Mouse (Mus musculus) mature B cell (primary cell): Measurements from ENCODE around the gene Lmbrd2.
"Not testable (repeated sequence)": the region's sequence is repeated elsewhere in the genome, so short reads cannot be mapped to it uniquely, and the experiment has no call there.

Experiments used
- in situ Hi-C: fragments of 300-500 bp; cut with MboI; formaldehyde crosslinking; loops from 2 replicates; pipeline ENCODE4 v1.14.3; 2019

The Lmbrd2 gene

DNA sequence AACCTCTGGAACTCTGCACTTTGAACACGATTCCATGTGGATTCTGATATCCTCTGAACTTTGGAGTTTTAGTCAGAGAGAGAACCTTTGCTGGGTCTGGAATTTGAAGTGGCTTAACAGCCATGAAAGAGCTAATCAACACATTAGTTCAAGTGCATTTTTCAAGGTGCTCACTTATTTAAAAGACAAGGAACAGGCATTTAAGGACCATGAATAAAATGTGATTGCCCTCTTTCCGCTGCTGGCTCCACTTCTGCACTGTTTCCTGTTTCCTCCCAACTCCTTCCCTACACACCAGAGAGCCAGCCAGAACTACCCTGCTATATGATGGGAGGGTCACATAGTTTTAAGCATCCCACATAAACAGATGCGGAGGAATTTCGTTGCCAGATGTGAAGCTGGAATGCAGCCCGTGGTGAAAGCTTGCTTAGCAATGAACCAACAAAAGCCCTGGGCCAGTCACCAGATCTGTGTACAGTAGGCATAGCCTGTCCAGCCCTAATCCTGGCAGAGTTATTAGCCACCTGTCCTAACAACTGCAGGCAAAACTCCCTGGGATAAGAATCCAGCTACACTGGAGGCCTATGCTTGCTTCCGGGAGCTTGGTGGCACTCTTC is 5.4 kb upstream of the Lmbrd2 start:
- in situ Hi-C loops: no loop called here

DNA sequence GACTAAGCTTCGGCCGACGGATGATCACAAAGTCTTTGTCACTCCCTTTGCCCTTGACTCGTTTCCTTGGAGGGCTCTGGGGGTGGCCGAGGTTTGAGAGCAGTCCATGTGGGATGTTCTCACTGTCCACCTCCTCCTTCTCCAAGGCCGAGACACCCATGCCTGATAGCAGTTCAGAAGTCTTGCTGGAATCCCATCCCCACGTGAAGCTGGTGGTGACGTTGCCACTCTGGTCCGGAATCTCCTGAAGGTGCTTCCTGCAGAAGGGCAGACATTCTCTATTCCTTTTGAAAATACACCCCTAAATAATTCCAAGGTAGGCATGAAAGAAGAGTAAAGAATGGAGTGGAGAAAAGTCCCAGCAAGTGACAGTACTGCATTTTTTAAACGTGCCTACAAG is 903 bp upstream of the Lmbrd2 start:
- in situ Hi-C loops: no loop called here

DNA sequence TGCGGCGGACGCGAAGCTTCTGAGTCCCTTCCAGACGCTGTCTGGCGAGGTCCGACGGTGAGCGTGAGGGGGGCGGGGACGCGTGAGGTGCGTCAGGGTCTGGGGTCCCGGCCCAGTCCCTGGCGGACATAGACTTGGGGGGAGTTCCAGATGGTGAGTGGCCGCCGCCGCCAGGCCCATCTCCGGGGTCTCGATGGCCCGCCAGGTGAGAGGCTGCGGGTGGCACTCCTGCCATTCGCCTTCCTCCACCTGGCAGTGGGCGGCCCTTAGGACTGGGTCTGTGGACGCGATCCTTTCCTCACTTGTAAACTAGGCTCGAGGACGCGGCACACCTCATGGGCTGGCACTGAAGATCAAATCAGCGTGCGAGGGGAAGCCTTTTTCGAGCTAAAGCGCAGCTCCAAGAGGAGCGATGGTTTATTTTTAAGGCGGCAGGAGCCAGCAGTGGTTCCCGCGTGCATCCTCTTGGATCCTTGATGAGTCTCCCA is 378 bp downstream of the Lmbrd2 start:
- in situ Hi-C loops: no loop called here

DNA sequence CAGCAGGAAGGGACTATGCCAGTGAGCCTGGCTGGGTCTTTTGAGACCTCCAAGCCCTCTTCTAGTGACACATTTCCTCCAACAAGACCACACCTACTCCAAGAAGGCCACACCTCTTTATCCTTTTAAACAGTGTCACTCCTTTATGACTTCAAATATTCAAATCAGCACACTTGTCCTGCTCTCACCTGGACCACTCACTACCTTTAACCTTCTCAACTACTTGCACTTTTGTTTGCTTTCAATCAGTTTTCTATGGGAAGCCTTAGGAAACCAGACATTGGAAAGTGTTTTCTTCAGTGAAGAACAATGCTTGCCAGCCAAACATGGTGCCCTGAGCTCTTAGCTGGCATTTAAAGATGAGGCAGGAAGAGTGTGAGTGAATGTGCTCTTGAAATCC is 15.0 kb downstream of the Lmbrd2 start, which contains the start of gene Skp2:
Gene Skp2 (minus strand): TSS at position 101 of the 400 bp plus-strand sequence.
- in situ Hi-C loops: no loop called here

DNA sequence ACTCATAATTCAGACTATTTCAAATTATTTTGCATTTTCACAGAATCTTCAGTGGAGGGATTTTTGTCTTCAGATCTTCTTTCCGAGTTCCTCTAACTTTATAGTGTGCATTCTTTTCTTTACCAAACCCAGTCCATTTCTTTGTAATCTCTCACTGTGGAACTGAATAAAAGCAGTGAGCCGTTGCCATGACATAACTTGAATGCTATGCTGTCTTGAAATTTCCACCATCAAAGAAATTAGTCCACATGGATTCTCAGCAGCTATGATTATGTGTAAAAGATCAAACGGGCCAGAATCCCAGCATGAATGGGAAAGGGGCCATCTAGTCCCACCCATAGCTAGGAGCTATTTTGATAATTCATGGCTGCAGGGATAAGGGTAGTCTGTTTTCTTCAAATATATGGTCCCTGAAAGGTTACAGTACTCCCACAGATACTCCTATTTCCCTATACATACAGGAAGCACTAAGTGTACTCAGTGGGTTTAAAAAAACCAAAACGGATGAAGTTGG is 22.3 kb downstream of the Lmbrd2 start:
- in situ Hi-C loops: no loop called here

DNA sequence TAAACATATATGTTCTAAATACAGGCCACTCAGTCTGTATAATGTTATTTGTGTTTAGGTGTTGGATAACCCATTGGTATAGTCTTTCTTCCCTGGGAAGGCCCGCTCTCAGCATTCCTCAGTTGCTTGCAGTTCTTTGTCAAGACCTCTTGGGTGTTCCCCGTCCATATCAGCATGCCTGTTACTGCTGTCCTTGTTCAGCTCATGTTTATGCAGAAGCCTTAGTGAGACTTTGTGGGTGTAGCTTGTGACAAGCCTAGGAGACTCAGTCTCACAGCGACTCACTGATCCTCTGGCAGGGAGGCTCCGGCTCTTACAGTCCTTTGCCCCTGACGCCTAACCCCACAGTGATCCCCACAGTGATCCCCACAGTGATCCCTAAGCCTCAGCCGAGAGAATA is 23.8 kb downstream of the Lmbrd2 start:
- in situ Hi-C loops: no loop called here

DNA sequence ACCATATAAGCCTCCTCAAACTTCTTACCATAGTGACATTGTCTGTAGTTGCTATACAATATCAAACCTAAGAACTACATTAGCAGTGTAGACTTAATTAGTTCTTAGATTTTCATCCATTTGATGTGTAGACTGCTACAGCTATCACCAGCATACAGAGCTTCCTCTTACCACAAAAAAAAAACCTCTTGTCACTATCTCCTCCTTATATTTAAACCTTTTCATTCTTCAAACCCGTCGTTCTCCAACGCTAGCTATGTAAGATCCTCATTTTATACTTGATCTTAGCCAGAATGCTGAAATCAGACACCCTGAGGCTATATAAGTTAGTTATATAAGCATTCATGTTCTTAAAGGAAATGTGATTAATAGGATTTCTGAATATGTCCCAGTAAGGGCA is 36.7 kb downstream of the Lmbrd2 start:
- in situ Hi-C loops: no loop called here

DNA sequence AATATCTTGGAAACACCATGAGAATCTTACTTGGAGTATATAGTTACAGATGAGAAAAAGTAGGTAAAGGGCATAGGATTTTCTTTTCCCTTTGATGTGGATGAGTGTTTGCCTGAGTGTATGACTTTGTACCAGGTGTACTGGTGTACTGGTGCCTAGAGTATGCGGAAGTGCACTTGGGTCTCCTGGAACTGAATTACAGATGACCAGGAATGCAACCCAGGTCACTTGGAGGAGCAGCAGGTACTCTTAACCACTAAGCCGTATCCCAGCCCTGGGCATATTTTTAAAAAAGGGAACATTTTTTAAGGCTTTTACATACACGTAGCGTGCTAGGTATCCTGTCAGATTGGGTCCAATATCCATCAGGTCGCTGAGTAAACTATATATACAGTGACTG is 43.6 kb downstream of the Lmbrd2 start:
- in situ Hi-C loops: no loop called here

DNA sequence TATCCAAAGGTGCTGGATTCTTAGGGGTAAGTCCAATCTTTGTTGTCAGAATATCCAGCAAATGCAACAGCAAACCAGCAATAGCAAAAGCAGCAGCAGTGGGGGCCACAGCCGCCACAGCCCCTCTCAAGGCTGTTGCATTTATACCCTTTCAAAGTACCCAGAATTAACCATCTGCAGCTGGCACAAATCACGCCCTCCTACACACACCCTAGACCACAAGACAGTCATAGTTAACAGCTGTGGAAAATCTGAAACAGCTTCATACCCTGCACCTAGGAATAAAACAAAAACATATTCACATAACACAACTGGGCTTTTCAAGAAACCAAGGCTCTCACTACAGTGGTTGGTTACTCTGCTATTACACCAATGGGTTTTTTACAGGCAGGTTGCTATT is 49.4 kb downstream of the Lmbrd2 start:
- in situ Hi-C loops: no loop called here

DNA sequence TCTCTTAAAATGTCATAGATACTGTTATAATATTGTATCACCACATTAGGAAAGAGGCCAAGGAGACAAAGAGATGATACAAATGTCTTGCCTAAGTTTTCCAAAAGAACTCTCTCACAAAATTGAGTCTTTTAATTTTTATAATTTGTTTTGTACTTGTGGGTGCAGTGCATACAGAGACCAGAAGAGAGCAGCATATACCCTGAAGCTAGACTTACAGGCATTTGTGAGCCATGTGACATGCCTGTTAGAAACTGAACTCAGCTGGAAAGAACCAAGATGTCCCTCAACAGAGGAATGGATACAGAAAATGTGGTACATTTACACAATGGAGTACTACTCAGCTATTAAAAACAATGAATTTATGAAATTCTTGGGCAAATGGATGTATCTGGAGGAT is 52.3 kb downstream of the Lmbrd2 start:
- in situ Hi-C loops: not testable (repeated sequence)

DNA sequence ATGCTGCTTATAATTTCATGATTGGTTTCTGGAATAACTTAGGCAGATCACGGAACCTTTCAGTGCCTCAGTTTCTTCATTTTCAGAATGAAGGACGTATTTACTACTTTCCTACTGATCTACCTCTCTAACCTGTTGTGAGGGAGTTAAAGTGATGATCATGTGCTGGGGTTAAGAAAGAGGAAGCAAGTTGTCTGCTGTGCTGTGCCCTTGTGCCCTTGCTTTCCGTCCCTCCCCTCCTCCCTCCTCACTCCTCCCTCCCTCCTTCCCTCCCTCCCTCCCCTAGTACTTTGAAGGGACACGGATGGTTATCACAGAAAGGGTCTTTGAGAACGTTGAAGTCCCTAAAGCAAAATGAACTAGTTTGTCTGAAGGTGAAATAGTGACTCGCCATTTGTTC is 58.1 kb downstream of the Lmbrd2 start:
- in situ Hi-C loops: no loop called here

DNA sequence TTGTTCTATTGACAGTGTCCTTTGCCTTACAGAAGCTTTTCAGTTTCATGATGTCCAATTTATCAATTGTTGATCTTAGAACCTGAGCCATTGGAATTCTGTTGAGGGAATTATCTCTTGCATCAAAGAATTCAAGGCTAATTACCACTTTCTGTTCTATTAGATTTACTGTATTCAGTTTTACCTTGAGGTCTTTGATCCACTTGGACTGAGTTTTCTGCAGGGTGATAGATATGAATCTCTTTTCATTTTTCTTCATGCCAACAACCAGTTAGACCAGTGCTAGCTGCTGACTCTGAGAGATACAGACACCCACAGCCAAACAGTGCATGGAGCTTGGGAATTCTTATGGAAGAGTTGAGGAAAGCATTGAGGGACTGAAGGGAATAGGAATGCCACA is 71.5 kb downstream of the Lmbrd2 start:
- in situ Hi-C loops: no loop called here

DNA sequence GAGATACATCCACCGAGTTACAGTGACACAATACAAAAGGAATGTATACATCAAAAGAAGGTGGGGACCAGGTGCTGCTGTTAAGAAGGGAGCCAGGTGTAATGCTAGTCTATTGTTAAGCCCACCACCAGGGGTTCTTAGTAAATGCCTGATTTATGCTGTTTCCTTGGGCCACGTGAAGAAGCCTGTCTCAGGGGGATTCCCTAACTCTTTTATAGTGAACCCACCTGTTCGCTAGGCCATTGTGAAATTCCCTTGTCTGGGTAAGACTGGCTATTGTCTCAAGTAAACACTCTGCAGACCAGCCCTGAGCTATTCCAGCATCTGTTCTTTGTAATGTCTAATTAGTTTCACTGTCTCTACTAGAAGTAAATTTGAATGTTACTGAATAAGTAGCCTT is 72.7 kb downstream of the Lmbrd2 start:
- in situ Hi-C loops: not testable (repeated sequence)

DNA sequence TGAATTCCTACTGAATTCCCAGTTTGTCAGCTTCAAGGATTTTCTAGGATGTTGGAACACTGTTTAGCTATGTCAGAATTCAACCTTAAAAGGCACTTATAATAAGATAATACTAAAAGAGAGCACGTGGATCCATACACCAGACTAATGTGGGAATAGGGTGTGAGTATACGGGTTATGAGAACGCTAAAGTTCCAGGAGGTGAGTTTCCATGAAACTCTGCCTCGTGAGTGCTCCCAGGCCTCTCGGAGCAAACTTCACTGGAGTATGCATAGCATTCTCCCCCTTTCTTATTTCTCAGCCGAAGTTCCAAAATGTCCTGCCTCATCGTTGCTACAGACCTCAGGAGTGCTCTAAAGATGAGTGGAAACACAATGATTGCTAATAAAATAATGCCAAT is 73.1 kb downstream of the Lmbrd2 start:
- in situ Hi-C loops: not testable (repeated sequence)

DNA sequence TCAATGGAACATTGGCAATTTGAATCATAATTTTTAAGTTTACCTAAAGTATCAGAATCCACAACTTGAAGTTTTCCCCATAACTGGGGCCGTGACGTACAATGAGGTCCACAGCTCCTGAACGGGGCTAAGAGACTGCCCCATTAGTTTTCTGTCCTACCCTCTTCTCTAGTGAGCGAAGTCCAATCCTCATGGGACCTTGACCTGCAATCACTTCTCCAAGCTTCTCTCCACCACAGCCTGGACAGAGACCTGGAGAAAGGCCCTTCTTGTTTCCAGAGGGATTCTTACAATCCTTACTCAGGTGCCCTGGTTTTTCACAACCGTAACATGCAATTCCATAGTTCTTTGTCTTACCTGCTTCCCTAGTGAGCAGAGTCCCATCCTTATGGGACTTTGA is 76.1 kb downstream of the Lmbrd2 start:
- in situ Hi-C loops: no loop called here

DNA sequence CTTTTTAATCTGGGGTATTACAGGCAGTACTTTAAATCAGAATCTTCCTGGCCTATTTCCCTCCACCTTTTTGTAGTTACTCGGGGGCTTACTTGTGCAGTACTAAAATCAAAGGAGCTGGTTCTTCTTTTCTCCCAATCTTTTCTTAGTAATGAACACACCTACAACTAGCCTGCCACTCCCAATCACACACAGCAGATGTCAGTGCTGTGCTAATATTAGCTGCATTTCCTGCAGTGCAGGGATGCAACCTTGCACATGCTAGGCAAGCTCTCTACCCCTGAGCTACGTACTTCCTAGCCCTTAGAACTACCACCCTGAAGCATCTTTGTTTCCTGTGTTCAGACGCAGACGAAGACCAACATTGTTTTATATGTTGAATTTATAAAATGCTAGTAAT is 90.6 kb downstream of the Lmbrd2 start:
- in situ Hi-C loops: not testable (repeated sequence)

DNA sequence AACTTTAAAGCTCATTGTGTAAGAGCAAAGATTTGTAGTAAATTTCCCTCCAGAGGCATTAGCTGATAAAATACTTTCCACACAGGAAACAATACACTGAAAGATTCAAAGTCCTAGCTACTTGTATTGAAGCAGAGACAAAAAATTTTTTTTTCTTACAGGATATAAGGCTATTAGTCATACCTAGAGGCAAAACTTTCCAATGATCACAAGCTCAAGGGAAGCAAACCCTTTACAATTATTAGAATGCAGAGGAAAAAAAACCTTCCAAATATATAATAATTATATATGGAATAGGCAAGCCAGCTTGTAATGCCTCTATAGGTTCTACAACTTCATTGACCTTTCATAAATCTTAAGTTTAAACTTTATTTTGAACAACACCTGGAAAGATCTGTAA is 106.0 kb downstream of the Lmbrd2 start:
- in situ Hi-C loops: no loop called here
